Mouse (Mus musculus): ENCODE results near the gene Zfp385c.

GRCm38 (mm10) chr11:100582836-100583235 lies 109.4 kb downstream of the Zfp385c start:
- TF ChIP-seq CTCF (IDR thresholded peaks at IDR 0.05; ENCODE audit: borderline replicate concordance, control insufficient read depth, extremely low read depth, insufficient read depth, low read length, poor library complexity) (no peak), POLR2A (IDR thresholded peaks at IDR 0.05; ENCODE audit: control insufficient read depth, extremely low read depth, insufficient read depth, low read length, poor library complexity) (no peak)
